Mouse (Mus musculus) thymus, postnatal 4 days (tissue): Measurements from ENCODE around the gene Pde1b.

ENCODE experiments used
- DNase-seq: peaks from one replicate; pipeline ENCODE4 v3.0.0; 2021

The Pde1b gene

DNA sequence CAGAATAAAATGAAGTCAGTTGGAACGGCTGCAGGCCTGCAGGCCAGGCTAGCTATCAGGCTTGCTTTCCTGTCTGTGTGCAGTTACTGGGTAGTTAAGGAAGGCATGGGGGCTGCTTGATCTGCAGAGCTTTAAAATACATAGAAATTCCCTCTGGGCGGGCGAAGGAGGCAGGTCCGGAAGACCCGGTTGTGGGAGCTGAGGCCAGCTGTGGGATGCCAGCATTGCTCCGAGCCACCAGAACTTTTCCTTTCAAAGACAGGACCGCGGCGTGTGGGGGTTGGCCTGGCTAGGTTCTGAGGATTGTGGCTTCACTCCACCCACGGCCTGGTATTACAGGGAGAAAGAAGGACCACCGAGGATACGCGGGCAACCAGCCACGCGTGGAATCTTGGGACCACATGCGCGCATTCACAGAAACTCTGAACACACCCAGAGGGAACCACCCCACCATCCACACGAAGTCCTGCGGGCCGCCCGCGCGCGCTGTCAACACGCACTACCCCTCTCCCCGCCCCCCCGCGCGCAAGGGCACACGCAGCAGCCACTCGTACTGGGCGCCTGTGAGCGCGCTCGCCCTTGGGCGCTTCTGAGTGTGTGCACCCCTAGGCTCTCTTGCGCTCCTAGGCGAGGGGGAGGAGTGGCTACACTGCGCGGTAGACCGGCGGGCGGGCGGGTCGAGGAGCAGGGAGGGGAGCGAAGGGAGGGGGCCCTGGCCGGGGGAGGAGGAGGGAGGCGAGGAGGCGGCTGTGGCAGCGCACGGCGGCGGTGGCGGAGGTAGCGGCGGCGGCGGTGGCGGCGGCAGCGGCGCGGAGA, at the start of gene Pde1b:
TSS of gene Pde1b (plus strand) at position 600 of the 816 bp plus-strand sequence.
- peak; percentile 85 for DNase-seq

DNA sequence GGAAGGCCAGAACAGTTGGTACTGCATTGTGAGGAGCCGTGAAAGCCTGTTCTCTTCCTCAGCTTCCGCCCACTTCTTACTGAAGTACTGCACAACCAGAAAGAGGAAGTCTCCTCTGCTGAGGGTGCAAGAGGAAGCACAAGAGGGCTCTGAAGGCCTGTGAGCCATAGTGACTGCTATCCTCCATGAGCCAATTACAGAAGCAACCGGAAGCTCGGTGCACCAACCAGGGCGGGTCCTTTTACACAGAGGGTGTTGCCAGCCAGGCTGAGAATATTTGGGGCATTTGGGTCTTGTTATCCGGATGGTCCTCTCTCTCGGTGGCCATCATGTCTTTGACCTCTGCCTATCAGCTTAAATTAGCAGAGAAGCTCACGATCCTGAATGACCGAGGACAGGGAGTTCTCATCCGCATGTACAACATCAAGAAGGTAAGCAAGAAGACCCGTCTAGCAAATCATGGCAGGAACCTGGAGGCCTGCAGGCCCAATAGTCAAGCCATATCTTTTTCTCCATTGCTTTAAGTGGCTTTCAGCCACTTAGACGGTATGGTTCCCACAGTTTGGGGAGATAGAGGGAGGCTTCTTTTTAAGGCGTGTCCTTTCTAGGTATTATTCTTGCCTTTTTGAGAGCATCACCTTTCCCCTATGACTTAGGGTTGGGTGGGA, 49.1 kb upstream of the Pde1b start, which contains the start of gene Nckap1l:
TSS of gene Nckap1l (plus strand) at position 244 of the 668 bp plus-strand sequence.
- DNase-seq: peak; percentile 77

DNA sequence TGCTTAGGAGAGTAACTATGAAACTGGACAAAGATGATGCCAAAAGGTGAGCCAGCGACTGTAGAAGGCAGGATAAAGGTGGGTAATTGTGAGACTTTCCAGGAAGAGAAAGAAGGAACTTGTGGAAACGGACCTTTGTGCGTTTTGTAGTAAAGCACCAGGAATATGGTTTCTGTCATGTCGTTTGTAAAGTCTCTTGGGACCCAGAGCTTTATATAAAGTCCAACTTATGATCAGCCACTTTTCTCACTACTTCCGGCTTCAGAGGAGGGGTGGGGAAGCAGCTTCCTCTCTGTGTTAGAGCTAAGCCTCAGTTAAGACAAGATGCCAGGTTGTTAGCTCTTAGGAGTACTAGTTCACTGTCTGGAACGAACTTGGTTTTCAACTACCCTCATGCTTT, 48.4 kb upstream of the Pde1b start:
- no peak for DNase-seq

DNA sequence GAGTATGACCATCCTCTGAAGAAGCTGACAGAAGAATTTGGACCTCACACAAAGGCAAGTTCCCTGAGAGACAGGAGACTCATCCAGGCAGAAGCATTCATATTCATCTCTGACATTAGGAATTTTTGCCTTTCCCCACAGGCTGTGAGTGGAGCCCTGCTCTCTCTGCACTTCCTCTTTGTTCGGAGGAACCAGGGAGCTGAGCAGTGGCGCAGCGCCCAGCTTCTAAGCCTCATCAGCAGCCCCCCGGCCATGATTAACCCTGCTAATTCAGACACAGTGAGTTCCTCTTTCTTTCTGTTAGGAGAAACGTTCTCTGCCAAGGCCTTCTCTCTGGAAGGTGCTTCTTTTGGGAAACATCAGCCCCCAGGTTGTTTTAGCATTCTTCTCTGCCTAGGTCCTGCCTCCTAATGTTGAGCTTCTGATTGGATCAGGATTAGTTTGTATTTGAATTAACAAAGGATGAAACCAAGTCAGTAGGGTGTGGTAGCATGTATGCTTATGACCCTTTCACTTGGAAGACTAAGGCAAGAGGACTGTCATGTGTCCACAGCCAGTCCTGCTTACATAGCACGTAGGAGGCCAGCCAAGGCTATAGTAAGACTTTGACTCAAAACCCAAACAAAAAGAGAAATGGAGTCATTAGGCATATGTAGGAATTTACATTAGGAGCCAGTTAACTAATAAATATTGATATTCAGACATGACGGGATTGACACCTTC, 40.1 kb upstream of the Pde1b start:
- DNase-seq: no peak

DNA sequence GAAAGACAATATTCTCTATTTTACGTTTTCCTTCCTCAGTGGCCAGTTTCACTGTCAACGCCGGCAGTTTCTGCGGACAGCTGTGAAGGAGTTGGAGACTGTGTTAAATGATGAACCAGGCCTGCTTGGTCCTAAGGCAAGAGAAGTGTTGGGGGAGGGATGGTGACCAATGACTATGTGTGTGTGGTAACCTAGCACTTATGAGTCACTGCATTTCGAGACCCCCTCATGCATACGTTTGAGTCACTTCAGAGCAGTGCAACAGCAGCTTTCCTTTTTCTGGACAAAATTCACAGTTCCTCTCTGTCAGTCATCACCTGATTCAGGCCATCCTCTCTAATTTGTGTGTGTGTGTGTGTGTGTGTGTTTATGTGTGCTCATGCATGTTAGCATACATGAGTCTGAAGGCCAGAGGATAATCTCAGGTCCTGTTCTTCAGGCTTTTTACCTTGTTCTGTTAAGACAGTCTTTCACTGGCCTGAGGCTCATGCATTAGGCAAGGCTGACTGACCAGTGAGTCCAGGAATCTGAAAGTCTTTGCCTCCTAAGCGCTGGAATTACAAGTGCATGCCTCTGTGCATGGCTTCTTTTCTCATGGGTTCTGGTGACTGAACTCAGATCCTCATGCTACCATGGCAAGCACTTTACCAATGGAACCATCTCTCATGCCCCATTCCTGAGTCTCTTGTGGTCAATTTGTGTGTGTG, 31.2 kb upstream of the Pde1b start:
- no peak for DNase-seq

DNA sequence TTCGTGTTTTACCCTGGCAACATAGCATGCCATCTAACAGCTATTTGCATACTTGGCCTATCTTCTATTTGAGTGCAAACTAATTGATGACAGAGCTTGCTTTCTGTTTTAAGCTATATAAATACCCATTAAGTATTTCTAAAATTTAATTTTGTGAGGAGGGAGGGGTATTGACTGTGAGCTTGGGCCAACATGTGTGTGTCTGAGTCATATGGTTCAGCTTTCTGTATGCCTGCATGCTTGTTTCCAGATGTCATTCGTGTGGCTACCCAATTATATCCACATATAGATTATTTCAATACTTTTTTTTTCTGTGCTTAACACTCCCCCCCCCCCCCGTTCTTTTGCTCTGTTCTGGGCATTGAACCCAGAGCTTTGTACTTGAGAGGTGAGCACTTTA, 30.6 kb upstream of the Pde1b start:
- no peak for DNase-seq

DNA sequence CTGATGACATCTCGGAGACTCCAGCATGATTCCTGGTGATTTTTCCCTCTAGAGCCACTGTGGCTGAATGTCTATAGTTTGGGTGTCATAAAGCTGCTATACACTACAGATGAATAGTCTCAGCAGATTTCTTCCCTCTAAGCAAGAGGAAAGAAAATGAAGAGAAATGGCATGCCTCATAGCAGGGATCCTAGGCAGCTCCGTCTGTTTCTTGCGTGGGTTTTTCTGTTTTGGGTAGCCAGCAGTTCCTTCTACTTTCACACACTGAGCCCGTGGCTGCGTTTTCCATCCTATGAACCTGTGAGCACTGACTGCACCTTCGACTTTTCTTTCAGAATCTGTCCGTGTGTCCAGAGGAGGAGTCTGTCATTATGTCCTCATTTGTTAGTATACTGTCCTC, 29.7 kb upstream of the Pde1b start:
- no peak for DNase-seq

DNA sequence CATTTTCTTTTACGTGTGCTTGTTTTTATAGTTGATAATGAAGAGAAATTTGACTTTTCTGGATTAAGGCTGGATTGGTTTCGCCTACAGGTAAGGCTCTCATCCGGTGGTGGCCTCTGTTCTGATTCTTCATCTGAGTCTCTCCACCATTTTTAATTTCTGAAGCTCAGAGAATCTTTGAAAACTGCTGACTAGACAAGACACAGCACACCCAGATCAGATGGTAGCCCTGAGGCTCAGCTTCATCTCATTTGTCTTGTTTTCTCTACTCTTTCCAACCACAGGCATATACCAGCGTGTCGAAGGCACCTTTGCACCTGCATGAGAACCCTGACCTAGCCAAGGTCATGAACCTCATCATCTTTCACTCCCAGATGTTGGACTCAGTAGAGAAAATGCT, 29.1 kb upstream of the Pde1b start:
- DNase-seq: no peak

DNA sequence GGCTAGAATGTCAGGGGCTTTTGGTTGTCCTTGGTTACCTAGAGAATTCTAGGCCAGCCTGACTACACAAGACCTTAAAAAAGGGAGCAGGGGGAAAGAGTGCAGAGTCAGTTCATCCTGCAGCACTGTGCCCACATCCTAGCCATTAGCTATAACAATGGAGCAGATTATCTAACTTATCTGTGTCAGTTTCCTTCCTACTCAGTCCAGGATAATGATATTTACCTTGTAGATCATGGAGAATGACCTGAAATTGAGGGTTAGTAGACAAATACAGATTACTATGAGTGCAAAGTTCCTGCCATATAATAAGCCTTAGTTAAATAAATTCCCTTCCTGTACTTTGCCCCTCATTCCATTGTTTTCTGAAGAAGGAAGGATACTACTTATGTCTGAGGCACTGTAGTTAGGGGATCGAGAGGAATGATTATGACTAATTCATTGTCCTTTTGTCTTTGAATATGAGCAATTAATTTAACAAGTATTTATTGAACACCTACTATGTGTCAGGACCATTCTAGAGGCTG, 23.7 kb upstream of the Pde1b start:
- no peak for DNase-seq

DNA sequence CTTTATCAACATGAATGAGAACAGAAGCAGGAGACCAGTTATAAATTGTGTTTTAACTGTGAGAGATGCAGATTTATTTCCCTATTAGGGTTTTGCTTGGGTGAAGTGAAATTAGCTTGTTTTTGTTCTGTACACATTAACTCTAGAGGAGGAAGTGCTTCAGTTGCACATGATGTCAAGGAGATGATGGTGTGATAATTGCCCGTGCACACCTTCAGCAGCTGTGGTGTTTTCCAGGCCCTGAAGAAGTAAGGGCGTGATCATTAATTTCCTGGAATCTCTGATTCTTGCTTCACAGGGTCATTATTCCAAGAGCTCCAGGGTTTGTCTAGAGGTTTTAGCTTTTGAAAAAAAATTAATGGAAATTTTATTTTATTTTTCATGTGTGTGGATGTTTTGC, 22.7 kb upstream of the Pde1b start:
- DNase-seq: no peak

DNA sequence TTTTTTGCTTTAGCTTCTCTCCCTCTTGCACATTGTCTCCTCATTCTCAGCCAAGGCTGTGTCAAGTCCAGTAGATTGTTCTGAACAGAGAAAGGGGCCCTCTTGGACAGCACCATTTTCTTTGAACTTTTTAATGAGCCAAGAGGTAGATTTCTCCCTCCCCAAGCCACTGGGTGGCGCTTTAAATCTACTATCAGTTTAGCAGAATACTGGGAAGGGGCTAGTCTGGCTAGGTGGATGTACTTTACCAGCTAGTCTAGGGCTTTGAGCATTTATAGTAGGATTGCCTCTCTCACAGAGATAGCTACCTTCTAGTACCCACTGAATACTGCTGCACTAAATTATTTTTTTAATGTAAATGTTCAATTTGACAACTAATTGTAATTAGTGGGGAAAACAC, 20.3 kb upstream of the Pde1b start:
- peak; percentile 37 for DNase-seq

DNA sequence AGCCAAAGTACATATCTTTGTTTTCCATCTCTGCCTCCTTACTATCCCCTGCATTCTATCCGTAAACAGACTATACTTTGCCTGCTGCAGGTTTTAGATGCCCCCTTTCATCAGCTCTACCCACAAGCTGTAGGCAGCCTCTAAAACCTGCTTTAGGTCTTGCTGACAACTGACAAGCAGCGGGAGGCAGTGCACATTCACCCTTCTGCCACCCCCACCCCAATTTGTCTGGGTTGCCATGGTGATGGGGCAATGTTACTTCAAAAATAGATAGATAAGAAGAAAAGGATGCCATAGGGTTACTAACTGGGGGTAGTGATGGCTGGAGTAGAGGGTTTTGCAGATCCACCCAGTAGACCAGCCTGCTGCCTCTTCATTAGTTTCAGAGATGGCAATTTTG, 18.3 kb upstream of the Pde1b start:
- DNase-seq: no peak

DNA sequence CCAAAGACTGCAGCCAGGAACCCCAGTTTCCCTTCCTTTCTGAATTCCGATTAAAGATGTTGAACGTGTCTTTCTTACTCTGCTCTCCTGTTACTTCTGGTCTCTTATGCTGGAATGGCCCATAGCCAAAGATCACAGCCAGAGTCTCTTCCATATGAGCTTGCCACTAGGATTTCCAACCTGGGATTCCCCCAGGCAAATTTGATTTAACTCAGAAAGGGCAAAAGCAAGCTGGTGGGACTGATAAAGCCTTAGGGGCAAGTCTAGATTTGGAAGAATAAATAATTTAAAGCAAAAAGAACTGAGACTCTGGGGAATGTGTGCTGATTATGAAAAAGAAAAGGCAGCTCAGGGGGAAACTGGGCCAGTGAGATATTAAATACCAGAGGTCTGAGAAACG, 17.7 kb upstream of the Pde1b start:
- no peak for DNase-seq

DNA sequence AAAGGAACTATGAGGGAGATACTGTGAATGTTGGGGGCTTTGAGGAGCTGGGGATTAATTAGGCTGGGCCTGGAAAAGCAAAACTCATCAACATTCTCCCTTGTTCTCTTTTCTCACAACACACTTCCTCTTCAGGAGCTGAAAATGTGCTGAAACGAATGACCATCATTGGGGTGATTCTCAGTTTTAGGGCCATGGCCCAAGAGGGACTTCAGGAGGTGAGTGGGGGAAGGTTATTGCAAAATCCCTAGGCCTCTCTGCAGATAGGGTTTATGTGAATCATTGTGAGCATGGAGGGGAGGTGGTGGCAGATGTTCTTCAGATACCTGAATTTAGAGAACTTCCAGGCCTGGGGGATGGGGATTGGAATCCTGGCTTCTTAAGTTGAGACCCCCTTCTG, 16.2 kb upstream of the Pde1b start:
- no peak for DNase-seq

DNA sequence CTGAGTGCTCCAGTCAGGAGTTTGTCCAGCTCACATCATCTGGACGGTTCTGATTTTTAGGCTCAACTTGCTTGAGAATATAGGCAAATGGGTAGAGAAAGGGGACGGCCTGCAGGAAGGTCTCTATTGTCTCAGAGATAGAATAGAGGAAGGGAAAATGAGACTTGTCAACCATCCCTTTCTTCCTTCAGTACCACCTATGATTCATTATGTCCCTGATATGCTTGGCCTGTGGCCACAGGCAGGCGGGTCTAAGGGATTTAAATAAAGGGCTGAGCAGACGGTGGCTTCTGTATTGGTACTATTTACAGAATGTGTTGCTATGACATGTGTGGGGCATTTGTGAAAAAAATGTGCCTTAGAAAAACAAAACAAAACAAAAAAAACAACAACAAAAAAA, 14.5 kb upstream of the Pde1b start:
- DNase-seq: no peak

DNA sequence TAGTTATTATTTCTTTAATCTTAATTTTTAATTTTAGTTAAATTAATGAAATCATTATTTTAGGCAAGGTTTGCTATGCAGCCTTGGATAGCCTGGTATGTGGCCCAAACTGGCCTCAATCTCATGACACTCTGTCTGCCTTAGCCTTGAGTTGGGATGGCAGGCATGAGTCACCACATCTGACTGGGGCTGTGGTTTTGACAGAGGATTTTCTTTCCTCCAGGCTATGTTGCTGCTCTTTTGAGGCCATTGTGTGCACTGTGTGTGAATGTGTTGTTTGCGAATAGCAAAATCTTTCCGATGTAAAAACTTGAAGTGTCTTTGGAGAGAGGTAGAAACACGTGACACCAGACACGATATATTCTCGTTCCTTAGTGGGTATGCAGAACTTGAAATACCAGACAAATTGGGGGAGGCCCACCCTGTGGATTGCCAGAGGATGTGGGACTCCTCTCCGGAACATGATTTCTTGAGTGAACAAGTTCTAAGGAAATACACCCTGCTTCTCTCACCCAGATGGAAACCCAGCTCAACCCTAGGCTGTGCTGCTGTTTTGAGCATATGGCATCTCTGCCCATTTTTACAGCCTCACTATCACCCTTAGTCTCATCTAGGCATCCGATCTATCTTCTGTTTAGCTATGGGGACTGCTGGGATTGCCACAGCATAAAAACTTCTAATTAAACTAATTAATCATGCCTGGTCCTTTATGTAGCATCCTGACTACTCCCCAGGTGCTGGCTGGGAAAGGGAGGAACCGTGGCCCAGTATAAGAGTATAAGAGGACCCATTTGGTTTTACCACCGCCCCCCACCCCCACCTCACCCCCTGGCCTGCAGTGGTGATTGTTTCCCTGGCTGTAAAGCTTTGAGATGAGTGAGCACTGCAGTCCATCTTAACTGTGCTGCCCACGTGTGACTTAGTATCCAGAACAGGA, 6.4 kb upstream of the Pde1b start:
- no peak for DNase-seq

DNA sequence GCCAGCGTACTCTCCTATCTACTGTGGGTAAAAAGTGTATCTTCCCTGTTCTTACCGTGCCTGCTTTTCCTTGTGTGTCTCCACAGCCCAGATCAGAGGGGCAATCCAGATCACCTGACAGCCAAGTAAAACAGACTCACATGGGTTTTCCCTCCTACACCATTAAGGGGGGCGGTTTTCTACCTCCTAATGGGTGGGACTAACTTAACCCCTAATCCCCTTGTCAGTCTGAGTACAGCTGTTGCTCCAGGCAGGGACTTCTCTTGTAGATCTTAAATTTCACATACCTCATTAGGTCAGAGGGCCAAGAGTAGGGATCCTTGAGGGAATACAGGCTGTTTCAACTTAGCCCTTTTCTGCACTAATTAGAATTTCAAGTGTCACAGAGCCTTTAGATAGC, 4.7 kb upstream of the Pde1b start:
- no peak for DNase-seq

DNA sequence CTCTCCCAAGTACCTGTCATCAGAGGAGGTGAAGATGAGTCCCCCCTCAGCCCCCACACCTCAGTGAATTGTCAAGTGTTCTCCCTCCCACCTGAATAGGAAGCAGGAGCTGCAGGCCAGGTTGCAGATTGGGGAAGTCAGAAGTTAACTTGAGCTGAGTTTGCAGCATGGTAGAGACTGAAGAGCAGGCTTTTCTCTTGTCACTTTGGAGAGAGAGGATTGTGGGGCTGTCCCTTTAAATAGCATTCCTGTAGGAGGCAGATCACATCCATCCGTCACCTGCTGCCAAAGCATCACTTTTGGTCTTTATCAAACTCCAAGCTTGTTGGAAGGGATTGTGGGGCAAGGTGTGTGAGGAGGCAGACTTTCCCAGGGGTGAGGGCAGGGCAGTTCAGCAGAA, 2.1 kb upstream of the Pde1b start:
- DNase-seq: no peak

DNA sequence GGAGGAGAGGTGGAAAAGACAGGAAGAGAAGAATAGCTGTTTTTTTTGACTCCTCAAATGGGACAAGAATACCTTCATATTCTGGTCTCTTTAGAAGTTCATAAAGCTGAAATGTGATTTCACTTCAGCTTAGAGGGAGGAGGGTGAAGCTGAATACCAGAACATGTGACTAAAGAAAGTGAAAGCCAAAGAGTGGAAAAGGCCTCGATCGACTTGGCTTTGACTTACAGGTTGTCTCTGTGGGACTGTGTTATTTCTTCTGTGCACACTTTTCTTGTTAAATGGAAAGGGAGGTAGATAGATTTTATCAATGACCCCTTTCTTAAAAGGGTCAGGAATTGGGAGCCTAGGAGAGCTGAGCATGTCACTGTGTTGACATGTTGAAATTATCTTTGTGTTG, 1.6 kb upstream of the Pde1b start:
- no peak for DNase-seq

DNA sequence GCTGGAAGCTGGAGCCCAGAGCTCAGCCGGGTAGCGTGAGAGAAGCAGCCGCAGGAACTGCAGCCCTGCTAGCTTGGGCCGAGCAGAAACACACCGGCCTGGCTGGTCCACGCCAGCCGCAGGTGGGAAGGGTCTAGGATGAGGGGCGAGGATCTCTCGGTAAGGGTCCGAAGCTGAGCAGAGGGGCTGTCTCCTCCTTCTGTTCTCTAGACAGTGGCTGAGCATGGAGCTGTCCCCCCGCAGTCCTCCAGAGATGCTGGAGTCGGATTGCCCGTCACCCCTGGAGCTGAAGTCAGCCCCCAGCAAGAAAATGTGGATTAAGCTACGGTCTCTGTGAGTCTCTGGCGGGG, 392 bp downstream of the Pde1b start:
- DNase-seq: no peak

DNA sequence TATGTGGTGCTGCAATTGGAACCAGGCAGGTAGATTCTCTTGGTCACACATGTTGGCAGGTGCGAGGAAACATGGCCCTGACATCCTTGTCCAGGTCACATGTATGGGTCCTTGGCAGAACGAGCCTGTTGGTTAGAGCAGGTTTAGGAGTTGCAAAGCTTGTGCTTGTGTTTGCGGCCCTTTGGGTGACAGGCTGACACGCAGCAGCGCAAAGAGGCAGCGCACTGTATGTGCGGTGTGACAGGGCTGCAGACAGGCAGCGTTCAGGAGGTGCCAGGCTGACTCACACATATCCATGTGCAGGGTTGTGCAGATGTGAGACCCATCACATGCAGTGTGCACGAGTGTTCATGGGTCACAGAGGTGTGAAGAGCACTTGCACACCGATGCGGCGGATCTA, 826 bp downstream of the Pde1b start:
- DNase-seq: peak; percentile 10

DNA sequence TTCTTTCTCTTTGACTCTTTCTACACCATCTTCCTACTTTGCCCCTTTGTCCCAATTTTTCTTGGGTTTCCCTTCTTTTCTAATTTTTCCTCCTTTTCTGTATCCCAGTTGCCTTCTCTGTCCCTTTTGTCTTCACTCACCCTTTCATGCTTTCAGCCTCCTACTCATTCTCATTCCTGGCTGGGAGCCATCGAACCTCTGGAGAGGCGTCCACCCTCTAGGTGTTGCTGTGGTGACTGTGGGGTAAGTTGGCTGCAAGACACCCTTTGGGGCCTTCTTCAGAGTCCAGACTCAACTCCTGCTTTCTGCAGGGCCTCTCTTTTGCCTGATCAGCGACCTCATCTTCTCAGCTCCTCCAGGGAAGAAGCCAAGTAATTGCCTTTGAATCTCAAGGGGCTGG, 6.5 kb downstream of the Pde1b start:
- no peak for DNase-seq
